Mouse (Mus musculus) ES-E14 (cell line): Measurements from ENCODE around the gene Ube2d1. TPM values are rescaled to one million over a fixed set of nuclear protein-coding genes. Genes with fewer than 3 reads are reported as not detected.

Experiments
- DNase-seq: peaks from one replicate; pipeline ENCODE4 v3.0.0-alpha.2; 2013; ENCODE audit warnings: low read depth, low spot score
- H3K27ac ChIP-seq: 2 replicates; pipeline ENCODE4 v1.5.1; 2012; ENCODE audit warnings: low read depth, mild to moderate bottlenecking, low read length, moderate library complexity, mixed read lengths; ENCODE audit not compliant: poor library complexity, insufficient read depth, severe bottlenecking
- H3K36me3 ChIP-seq: 2 replicates; pipeline ENCODE4 v1.6.1; 2012; ENCODE audit warnings: mild to moderate bottlenecking, low read length, moderate library complexity, mixed read lengths; ENCODE audit not compliant: control insufficient read depth, poor library complexity, insufficient read depth, severe bottlenecking
- H3K4me1 ChIP-seq, 2 experiments: fragments of 150-350 bp in 1 of 2; sonication (generic) in 1 of 2; 2 replicates each; pipeline ENCODE4 v1.6.1; 2012; ENCODE audit warnings: low read length in 2 of 2, mild to moderate bottlenecking in 1 of 2, mixed read lengths in 1 of 2; ENCODE audit not compliant: control insufficient read depth in 2 of 2, insufficient read depth in 2 of 2, poor library complexity in 1 of 2
- H3K4me3 ChIP-seq, 2 experiments: fragments of 150-350 bp in 1 of 2; sonication (generic) in 1 of 2; 2 replicates each; pipeline ENCODE4 v1.5.1; 2012; ENCODE audit warnings: low read length in 2 of 2, low read depth in 1 of 2, mild to moderate bottlenecking in 1 of 2, mixed read lengths in 1 of 2; ENCODE audit not compliant: insufficient read depth in 1 of 2, poor library complexity in 1 of 2, severe bottlenecking in 1 of 2
- H3K9ac ChIP-seq: 2 replicates; pipeline ENCODE4 v1.6.1; 2012; ENCODE audit warnings: low read depth, mild to moderate bottlenecking, low read length, mixed read lengths; ENCODE audit not compliant: poor library complexity, insufficient read depth, severe bottlenecking
- H3K9me3 ChIP-seq: fragments of 150-350 bp; sonication (generic); 2 replicates; pipeline ENCODE4 v1.6.1; 2012; ENCODE audit warnings: low read depth, mild to moderate bottlenecking, low read length; ENCODE audit not compliant: control insufficient read depth, insufficient read depth
- CHD2 ChIP-seq: IDR thresholded peaks from 2 replicates; pipeline ENCODE4 v1.6.1; 2014; ENCODE audit warnings: mild to moderate bottlenecking, low read depth, low read length, inconsistent platforms
- HCFC1 ChIP-seq: IDR thresholded peaks from 2 replicates; pipeline ENCODE4 v1.6.1; 2012; ENCODE audit warnings: low read length, inconsistent platforms, borderline replicate concordance; ENCODE audit not compliant: insufficient read depth
- MAFK ChIP-seq: IDR thresholded peaks from 2 replicates; pipeline ENCODE4 v1.6.1; 2014; ENCODE audit warnings: mild to moderate bottlenecking, low read depth, low read length, inconsistent platforms; ENCODE audit not compliant: insufficient read depth
- ZC3H11A ChIP-seq: IDR thresholded peaks from 2 replicates; pipeline ENCODE4 v1.6.1; 2012; ENCODE audit warnings: low read depth, mild to moderate bottlenecking, inconsistent platforms, low read length, borderline replicate concordance
- ZNF384 ChIP-seq: IDR thresholded peaks from 2 replicates; pipeline ENCODE4 v1.6.1; 2012; ENCODE audit warnings: low read depth, low read length, inconsistent platforms
- in situ Hi-C, 2 experiments: fragments of 600-800 bp; cut with MboI; formaldehyde crosslinking; loops; one replicate each; pipeline ENCODE4 v1.15.1; 2025; ENCODE audit warnings: low sequenced_read_pairs in 2 of 2, inconsistent platforms in 1 of 2; ENCODE audit not compliant: unreplicated experiment in 2 of 2
- total RNA-seq: library from RNA; depleted of rRNA; stranded (reverse); fragments of 300-350 nt; gene quantifications from 2 replicates; pipeline ENCODE4 v1.2.3, GENCODE M21; 2012

Gene Ube2d1
- total RNA-seq, 1 experiment = 8.3 TPM

DNA sequence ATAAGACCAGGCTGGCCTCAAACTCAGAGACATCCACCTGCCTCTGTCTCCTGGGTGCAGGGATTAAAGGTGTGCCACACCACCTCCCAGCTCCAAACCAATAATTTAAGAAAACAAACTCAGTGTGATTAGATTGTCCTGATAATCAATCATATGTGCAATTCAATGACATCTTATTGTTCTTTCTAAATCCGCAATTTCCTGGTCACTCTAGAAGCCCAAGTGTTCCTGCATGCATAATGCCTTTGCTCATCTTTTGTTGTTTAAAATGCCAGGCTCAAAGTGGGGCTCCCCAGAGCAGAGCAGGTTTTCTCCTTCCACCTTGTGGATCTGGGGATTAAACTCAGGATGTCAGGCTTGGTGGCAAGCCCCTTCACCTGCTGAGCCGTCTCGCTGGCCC lies 25.2 kb upstream of the Ube2d1 start:
- in situ Hi-C loops = no loop called here
- H3K4me3 ChIP-seq = no peak overlapping the region
- DNase-seq = peak; percentile 40
- no peak overlapping the region for H3K9ac ChIP-seq
- peaks cover 0 to 6% of the 10 kb centered on the region in 2 experiments; a peak in 1 of 4 replicates for H3K4me1 ChIP-seq
- H3K9me3 ChIP-seq = no peaks in the 10 kb centered on the region
- H3K27ac ChIP-seq = no peak overlapping the region
- TF ChIP-seq CHD2 (peak; percentile 47; the same call in 1 of the 2 replicates), MAFK (no peak)
- H3K36me3 ChIP-seq = no peaks in the 10 kb centered on the region

DNA sequence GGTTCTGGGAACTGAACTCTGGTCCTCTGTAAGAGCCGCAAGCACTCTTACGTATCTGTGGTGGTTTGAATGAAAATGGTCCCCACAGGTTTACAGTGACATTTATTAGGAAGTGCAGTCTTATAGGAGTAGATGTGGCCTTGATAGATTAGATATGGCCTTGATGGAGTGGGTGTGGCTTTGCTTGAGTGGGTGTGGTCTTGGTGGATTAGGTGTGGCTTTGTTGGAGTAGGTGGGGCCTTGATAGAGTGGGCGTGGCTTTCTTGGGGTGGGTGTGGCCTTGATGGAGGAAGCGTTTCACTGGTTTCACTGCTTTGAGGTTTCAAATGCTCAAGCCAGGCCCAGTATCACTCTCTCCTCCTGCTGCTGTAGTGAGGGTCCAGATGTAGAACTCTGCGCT lies 23.1 kb upstream of the Ube2d1 start:
- Histone ChIP-seq H3K36me3 (no peaks in the 10 kb centered on the region), H3K9me3 (no peaks in the 10 kb centered on the region), H3K4me3 (no peak overlapping the region), H3K9ac (no peak overlapping the region), H3K4me1 (peaks cover 0 to 6% of the 10 kb centered on the region in 2 experiments; a peak in 1 of 4 replicates), H3K27ac (no peak overlapping the region)
- in situ Hi-C loops = no loop called here
- TF ChIP-seq ZC3H11A (no peak), CHD2 (no peak), HCFC1 (no peak), MAFK (no peak), ZNF384 (no peak)
- no peak for DNase-seq

DNA sequence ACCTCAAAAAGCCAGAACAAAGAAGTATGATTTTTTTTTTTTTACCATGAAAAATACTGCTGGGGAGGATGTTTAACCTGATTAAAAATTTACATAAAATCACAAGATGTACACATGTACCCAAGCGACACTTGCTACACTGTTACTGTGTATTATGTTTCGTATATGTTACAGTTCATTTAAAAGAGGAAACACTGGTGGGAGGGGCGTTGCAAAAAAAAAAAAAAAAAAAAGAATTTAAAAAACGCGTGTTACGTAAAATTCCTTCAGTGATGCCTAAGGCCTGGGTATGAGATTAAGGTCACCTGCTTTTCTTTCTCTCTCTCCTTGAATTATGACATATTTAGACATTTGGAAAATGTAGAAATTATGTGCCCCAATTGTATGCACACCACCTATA lies 21.7 kb upstream of the Ube2d1 start:
- H3K9ac ChIP-seq = no peak overlapping the region
- no peak for DNase-seq
- H3K4me3 ChIP-seq = no peak overlapping the region
- no peak overlapping the region for H3K27ac ChIP-seq
- H3K4me1 ChIP-seq = peaks cover 2 to 6% of the 10 kb centered on the region in 2 experiments; a peak in 2 of 4 replicates
- in situ Hi-C loops = no loop called here
- TF ChIP-seq ZNF384 (0 out of 2 replicates have a peak, but pooled peaks have one; percentile 36), MAFK (no peak)
- no peaks in the 10 kb centered on the region for H3K9me3 ChIP-seq
- H3K36me3 ChIP-seq = no peaks in the 10 kb centered on the region

- TF ChIP-seq HCFC1 = no peak
- peak; percentile 24; the same call in 1 of the 2 replicates for TF ChIP-seq ZC3H11A
- Histone ChIP-seq H3K9ac (no peak overlapping the region), H3K27ac (no peak overlapping the region), H3K4me1 (peaks cover 2 to 6% of the 10 kb centered on the region in 2 experiments; a peak in 2 of 4 replicates), H3K4me3 (peak overlapping the region in 1 of 2 experiments; percentile 30; a peak in 1 of 4 replicates), H3K36me3 (no peaks in the 10 kb centered on the region), H3K9me3 (no peaks in the 10 kb centered on the region)
- no peak for DNase-seq
- in situ Hi-C loops = no loop called here
Observed at GRCm38 (mm10) chr10:71306190-71306589, 21.1 kb upstream of the Ube2d1 start.

DNA sequence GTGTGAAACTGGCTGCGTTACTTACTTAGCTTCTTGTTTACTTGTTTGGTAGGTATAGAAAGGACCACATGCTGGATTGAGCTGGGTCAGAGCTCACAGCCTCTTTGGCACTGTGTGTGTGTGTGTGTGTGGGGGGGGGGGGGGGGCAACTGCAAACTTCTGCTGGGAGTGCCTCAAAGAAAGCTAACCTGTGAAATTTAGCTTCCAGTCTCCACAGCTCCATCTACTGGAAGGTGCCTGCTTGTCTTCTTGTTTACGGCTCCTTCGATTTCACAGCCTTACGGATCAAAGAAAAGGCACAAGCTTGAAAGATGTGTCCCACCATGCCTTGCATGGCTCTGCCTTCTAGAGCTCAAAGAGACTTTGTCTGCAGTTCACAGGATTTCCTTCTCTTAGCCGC lies 17.4 kb upstream of the Ube2d1 start:
- Histone ChIP-seq H3K4me1 (peaks cover 2 to 8% of the 10 kb centered on the region in 2 experiments; a peak in 2 of 4 replicates), H3K9me3 (no peaks in the 10 kb centered on the region), H3K4me3 (no peak overlapping the region), H3K36me3 (no peaks in the 10 kb centered on the region), H3K27ac (no peak overlapping the region), H3K9ac (no peak overlapping the region)
- TF ChIP-seq MAFK (no peak), ZC3H11A (no peak), CHD2 (no peak), HCFC1 (no peak), ZNF384 (no peak)
- DNase-seq = no peak
- in situ Hi-C loops = no loop called here
